ENCODE assay signal across 12 mouse cellular contexts in genomic region chr17:80719309-80719708, GRCm38 (mm10).
"Had no signal": no experiment of that assay in that cellular context is flagged by ENCODE, and none has a peak within 500 bp of the region (broad histone marks: within the 10 kb centered on the region; RNA-seq: fewer than 3 reads in every experiment).

No protein-coding gene starts in this region.

- H3K27me3 ChIP-seq: limb, embryonic 15.5 days; liver, embryonic 12.5 days; midbrain, embryonic 13.5 days; neural tube, embryonic 12.5 days had no signal

- H3K27ac ChIP-seq: limb, embryonic 15.5 days; liver, embryonic 12.5 days; macrophage; midbrain, embryonic 13.5 days; neural tube, embryonic 12.5 days had no signal

- H3K36me3 ChIP-seq: liver, embryonic 12.5 days; midbrain, embryonic 13.5 days; neural tube, embryonic 12.5 days had no signal

- H3K4me3 ChIP-seq: limb, embryonic 15.5 days; liver, embryonic 12.5 days; midbrain, embryonic 13.5 days; myocyte; neural tube, embryonic 12.5 days had no signal

- DNase-seq: kidney, adult 11 months; kidney, postnatal 10 days; kidney, postnatal 4 days; lung, embryonic 14.5 days; lung, postnatal 10 days; right cerebral cortex, postnatal 14 days had no signal

- ATAC-seq: liver, embryonic 12.5 days; midbrain, embryonic 13.5 days had no signal
